Mouse (Mus musculus): ENCODE measurements around the gene Rasal2. TPM values are rescaled to one million over a fixed set of nuclear protein-coding genes. Genes with fewer than 3 reads are reported as not detected.

The Rasal2 gene
- polyA plus RNA-seq, 1 experiment from 2014 or later, result 9.3 TPM

GRCm38 (mm10) chr1:157443723-157444561 is 31.5 kb upstream of the Rasal2 start:
- 0 out of 2 replicates have a peak overlapping the region, but pooled peaks have one; percentile 17 for H3K4me2 ChIP-seq (replicated peaks; ENCODE audit: low read depth, low read length)
- no peaks in the 10 kb centered on the region for H3K27me3 ChIP-seq (ENCODE audit: control insufficient read depth, insufficient read depth, low read length)
- 43% methylated on average over 19 of the region's 19 CpGs for WGBS
- H3K27ac ChIP-seq (ENCODE audit: low read depth, low read length), result peak overlapping the region; percentile 38; the same call in 1 of the 2 replicates
- no peaks in the 10 kb centered on the region for H3K36me3 ChIP-seq (ENCODE audit: control insufficient read depth, insufficient read depth, low read length)
- H3K9ac ChIP-seq (ENCODE audit: low read depth, low read length), result no peak overlapping the region
- ATAC-seq (ENCODE audit: low FRiP score, low TSS enrichment), result no peak
- H3K4me3 ChIP-seq (ENCODE audit: low read length), result no peak overlapping the region
- peaks cover 8% of the 10 kb centered on the region; the same call in 1 of the 2 replicates for H3K4me1 ChIP-seq (ENCODE audit: control insufficient read depth, insufficient read depth, low read length)
- no peaks in the 10 kb centered on the region for H3K9me3 ChIP-seq (ENCODE audit: control insufficient read depth, low read length)

- Histone ChIP-seq H3K4me3 (ENCODE audit: low read length) (no peak overlapping the region), H3K4me2 (replicated peaks; ENCODE audit: low read depth, low read length) (0 out of 2 replicates have a peak overlapping the region, but pooled peaks have one; percentile 17), H3K36me3 (ENCODE audit: control insufficient read depth, insufficient read depth, low read length) (no peaks in the 10 kb centered on the region), H3K27me3 (ENCODE audit: control insufficient read depth, insufficient read depth, low read length) (no peaks in the 10 kb centered on the region), H3K9me3 (ENCODE audit: control insufficient read depth, low read length) (no peaks in the 10 kb centered on the region), H3K4me1 (ENCODE audit: control insufficient read depth, insufficient read depth, low read length) (peaks cover 6% of the 10 kb centered on the region; the same call in 1 of the 2 replicates), H3K27ac (ENCODE audit: low read depth, low read length) (peak overlapping the region; percentile 38; the same call in 1 of the 2 replicates), H3K9ac (ENCODE audit: low read depth, low read length) (no peak overlapping the region)
- no peak for ATAC-seq (ENCODE audit: low FRiP score, low TSS enrichment)
- 31% methylated on average over 14 of the region's 14 CpGs for WGBS
These were observed 30.8 kb upstream of the Rasal2 start for GRCm38 (mm10) chr1:157443026-157443722.

- Histone ChIP-seq H3K9ac (ENCODE audit: low read depth, low read length) (no peak overlapping the region), H3K4me3 (ENCODE audit: low read length) (no peak overlapping the region), H3K27ac (ENCODE audit: low read depth, low read length) (no peak overlapping the region), H3K27me3 (ENCODE audit: control insufficient read depth, insufficient read depth, low read length) (no peaks in the 10 kb centered on the region), H3K4me2 (replicated peaks; ENCODE audit: low read depth, low read length) (peak overlapping the region; percentile 31), H3K4me1 (ENCODE audit: control insufficient read depth, insufficient read depth, low read length) (0 out of 2 replicates have a peak, but pooled peaks cover 2% of the 10 kb centered on the region), H3K9me3 (ENCODE audit: control insufficient read depth, low read length) (no peaks in the 10 kb centered on the region), H3K36me3 (ENCODE audit: control insufficient read depth, insufficient read depth, low read length) (no peaks in the 10 kb centered on the region)
- no peak for ATAC-seq (ENCODE audit: low FRiP score, low TSS enrichment)
- 11% methylated on average over 14 of the region's 14 CpGs for WGBS
These were observed 27.7 kb upstream of the Rasal2 start for GRCm38 (mm10) chr1:157439973-157440641.

GRCm38 (mm10) chr1:157439101-157439500 is 26.7 kb upstream of the Rasal2 start:
- Histone ChIP-seq H3K4me1 (ENCODE audit: control insufficient read depth, insufficient read depth, low read length) (0 out of 2 replicates have a peak, but pooled peaks cover 2% of the 10 kb centered on the region), H3K27ac (ENCODE audit: low read depth, low read length) (no peak overlapping the region), H3K9me3 (ENCODE audit: control insufficient read depth, low read length) (no peaks in the 10 kb centered on the region), H3K4me3 (ENCODE audit: low read length) (no peak overlapping the region), H3K27me3 (ENCODE audit: control insufficient read depth, insufficient read depth, low read length) (no peaks in the 10 kb centered on the region), H3K4me2 (replicated peaks; ENCODE audit: low read depth, low read length) (no peak overlapping the region), H3K9ac (ENCODE audit: low read depth, low read length) (no peak overlapping the region), H3K36me3 (ENCODE audit: control insufficient read depth, insufficient read depth, low read length) (no peaks in the 10 kb centered on the region)
- WGBS, result 84% methylated on average over 4 of the region's 4 CpGs
- ATAC-seq (ENCODE audit: low FRiP score, low TSS enrichment), result no peak

GRCm38 (mm10) chr1:157438290-157438689 is 25.9 kb upstream of the Rasal2 start:
- ATAC-seq (ENCODE audit: low FRiP score, low TSS enrichment), result no peak
- no peaks in the 10 kb centered on the region for H3K9me3 ChIP-seq (ENCODE audit: control insufficient read depth, low read length)
- no peak overlapping the region for H3K4me3 ChIP-seq (ENCODE audit: low read length)
- WGBS, result 89% methylated on average over 2 of the region's 2 CpGs
- H3K9ac ChIP-seq (ENCODE audit: low read depth, low read length), result no peak overlapping the region
- H3K36me3 ChIP-seq (ENCODE audit: control insufficient read depth, insufficient read depth, low read length), result no peaks in the 10 kb centered on the region
- H3K27ac ChIP-seq (ENCODE audit: low read depth, low read length), result no peak overlapping the region
- H3K27me3 ChIP-seq (ENCODE audit: control insufficient read depth, insufficient read depth, low read length), result no peaks in the 10 kb centered on the region
- no peak overlapping the region for H3K4me2 ChIP-seq (replicated peaks; ENCODE audit: low read depth, low read length)
- H3K4me1 ChIP-seq (ENCODE audit: control insufficient read depth, insufficient read depth, low read length), result 0 out of 2 replicates have a peak, but pooled peaks cover under 1% of the 10 kb centered on the region

GRCm38 (mm10) chr1:157435926-157436325 is 23.5 kb upstream of the Rasal2 start:
- WGBS, result 83% methylated on average over 6 of the region's 6 CpGs
- no peak overlapping the region for H3K4me3 ChIP-seq (ENCODE audit: low read length)
- no peak for ATAC-seq (ENCODE audit: low FRiP score, low TSS enrichment)
- no peak overlapping the region for H3K27ac ChIP-seq (ENCODE audit: low read depth, low read length)
- H3K36me3 ChIP-seq (ENCODE audit: control insufficient read depth, insufficient read depth, low read length), result no peaks in the 10 kb centered on the region
- H3K9me3 ChIP-seq (ENCODE audit: control insufficient read depth, low read length), result no peaks in the 10 kb centered on the region
- H3K4me1 ChIP-seq (ENCODE audit: control insufficient read depth, insufficient read depth, low read length), result no peaks in the 10 kb centered on the region
- H3K9ac ChIP-seq (ENCODE audit: low read depth, low read length), result no peak overlapping the region
- no peak overlapping the region for H3K4me2 ChIP-seq (replicated peaks; ENCODE audit: low read depth, low read length)
- no peaks in the 10 kb centered on the region for H3K27me3 ChIP-seq (ENCODE audit: control insufficient read depth, insufficient read depth, low read length)

GRCm38 (mm10) chr1:157434404-157434803 is 22.0 kb upstream of the Rasal2 start:
- ATAC-seq (ENCODE audit: low FRiP score, low TSS enrichment), result no peak
- H3K4me1 ChIP-seq (ENCODE audit: control insufficient read depth, insufficient read depth, low read length), result no peaks in the 10 kb centered on the region

GRCm38 (mm10) chr1:157433316-157433715 is 20.9 kb upstream of the Rasal2 start:
- no peak overlapping the region for H3K27ac ChIP-seq (ENCODE audit: low read depth, low read length)

More at GRCm38 (mm10) chr1:157434404-157434803, 22.0 kb upstream of the Rasal2 start:
- H3K27me3 ChIP-seq (ENCODE audit: control insufficient read depth, insufficient read depth, low read length), result no peaks in the 10 kb centered on the region
- H3K4me3 ChIP-seq (ENCODE audit: low read length), result no peak overlapping the region
- no peak overlapping the region for H3K9ac ChIP-seq (ENCODE audit: low read depth, low read length)
- no peaks in the 10 kb centered on the region for H3K36me3 ChIP-seq (ENCODE audit: control insufficient read depth, insufficient read depth, low read length)
- WGBS, result 90% methylated on average over 4 of the region's 4 CpGs
- no peak overlapping the region for H3K4me2 ChIP-seq (replicated peaks; ENCODE audit: low read depth, low read length)
- no peaks in the 10 kb centered on the region for H3K9me3 ChIP-seq (ENCODE audit: control insufficient read depth, low read length)
- H3K27ac ChIP-seq (ENCODE audit: low read depth, low read length), result no peak overlapping the region

More at GRCm38 (mm10) chr1:157433316-157433715, 20.9 kb upstream of the Rasal2 start:
- ATAC-seq (ENCODE audit: low FRiP score, low TSS enrichment), result no peak
- H3K9ac ChIP-seq (ENCODE audit: low read depth, low read length), result no peak overlapping the region
- no peaks in the 10 kb centered on the region for H3K4me1 ChIP-seq (ENCODE audit: control insufficient read depth, insufficient read depth, low read length)
- no peaks in the 10 kb centered on the region for H3K27me3 ChIP-seq (ENCODE audit: control insufficient read depth, insufficient read depth, low read length)
- no peak overlapping the region for H3K4me2 ChIP-seq (replicated peaks; ENCODE audit: low read depth, low read length)
- 59% methylated on average over 3 of the region's 3 CpGs for WGBS
- no peak overlapping the region for H3K4me3 ChIP-seq (ENCODE audit: low read length)
- H3K36me3 ChIP-seq (ENCODE audit: control insufficient read depth, insufficient read depth, low read length), result no peaks in the 10 kb centered on the region
- H3K9me3 ChIP-seq (ENCODE audit: control insufficient read depth, low read length), result no peaks in the 10 kb centered on the region
